Mouse (Mus musculus) stomach, postnatal 0 days (tissue): ENCODE measurements around the gene Mrm3.

Source experiments
- CTCF ChIP-seq: IDR thresholded peaks from 2 replicates; pipeline ENCODE4 v1.5.1; 2016; ENCODE audit warnings: antibody characterized with exemption, low read depth, mild to moderate bottlenecking, moderate library complexity
- EP300 ChIP-seq: optimal IDR thresholded peaks from 2 replicates; pipeline ENCODE3; 2016; ENCODE audit warnings: antibody characterized with exemption

GRCm38 (mm10) chr11:76258511-76258910 is 15.0 kb downstream of the Mrm3 start:
- no peak for TF ChIP-seq CTCF
- no peak for TF ChIP-seq EP300
